Mouse (Mus musculus) heart, adult 11 months (tissue): Measurements from ENCODE around the gene Inafm2.

Experiments
- DNase-seq: peaks from one replicate; pipeline ENCODE4 v3.0.0; 2022

The Inafm2 gene

GRCm38 (mm10) chr2:118727911-118728310 is 17.6 kb upstream of the Inafm2 start:
- DNase-seq: no peak

GRCm38 (mm10) chr2:118728337-118728736 is 17.2 kb upstream of the Inafm2 start, which contains the start of gene Plcb2:
TSS of gene Plcb2 (minus strand) at chr2:118728438.
- DNase-seq: peak; percentile 93

GRCm38 (mm10) chr2:118729194-118729593 is 16.4 kb upstream of the Inafm2 start:
- DNase-seq: no peak

- peak; percentile 86 for DNase-seq
Measured at GRCm38 (mm10) chr2:118729816-118730621, 15.5 kb upstream of the Inafm2 start.

- DNase-seq: peak; percentile 95
Measured at GRCm38 (mm10) chr2:118730622-118730915, 15.0 kb upstream of the Inafm2 start.

GRCm38 (mm10) chr2:118731981-118732380 is 13.6 kb upstream of the Inafm2 start:
- DNase-seq: peak; percentile 65

DNA sequence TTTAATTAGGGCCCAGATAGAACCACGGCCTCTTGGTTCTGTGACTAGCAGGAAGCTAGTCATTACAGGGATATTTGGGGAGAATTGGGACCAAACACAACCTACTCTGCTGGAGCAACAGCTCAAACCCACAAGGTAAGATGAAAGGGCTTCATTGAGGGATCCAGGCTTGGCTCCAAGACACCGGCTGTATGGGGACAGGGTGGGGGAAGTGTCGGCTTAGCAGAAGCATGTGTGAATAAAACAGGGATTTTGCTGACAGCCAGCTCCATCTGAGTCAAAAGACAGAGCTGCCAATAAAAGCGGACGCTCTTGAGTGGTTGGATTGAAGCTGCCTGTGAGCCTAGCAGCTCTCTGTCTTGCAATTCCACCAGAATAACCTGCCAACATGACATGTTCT is 12.2 kb upstream of the Inafm2 start:
- DNase-seq: peak; percentile 67

- peak; percentile 51 for DNase-seq
Measured at GRCm38 (mm10) chr2:118740341-118740740, 5.2 kb upstream of the Inafm2 start.

- DNase-seq: peak; percentile 43
Measured at GRCm38 (mm10) chr2:118741183-118741582, 4.4 kb upstream of the Inafm2 start.

DNA sequence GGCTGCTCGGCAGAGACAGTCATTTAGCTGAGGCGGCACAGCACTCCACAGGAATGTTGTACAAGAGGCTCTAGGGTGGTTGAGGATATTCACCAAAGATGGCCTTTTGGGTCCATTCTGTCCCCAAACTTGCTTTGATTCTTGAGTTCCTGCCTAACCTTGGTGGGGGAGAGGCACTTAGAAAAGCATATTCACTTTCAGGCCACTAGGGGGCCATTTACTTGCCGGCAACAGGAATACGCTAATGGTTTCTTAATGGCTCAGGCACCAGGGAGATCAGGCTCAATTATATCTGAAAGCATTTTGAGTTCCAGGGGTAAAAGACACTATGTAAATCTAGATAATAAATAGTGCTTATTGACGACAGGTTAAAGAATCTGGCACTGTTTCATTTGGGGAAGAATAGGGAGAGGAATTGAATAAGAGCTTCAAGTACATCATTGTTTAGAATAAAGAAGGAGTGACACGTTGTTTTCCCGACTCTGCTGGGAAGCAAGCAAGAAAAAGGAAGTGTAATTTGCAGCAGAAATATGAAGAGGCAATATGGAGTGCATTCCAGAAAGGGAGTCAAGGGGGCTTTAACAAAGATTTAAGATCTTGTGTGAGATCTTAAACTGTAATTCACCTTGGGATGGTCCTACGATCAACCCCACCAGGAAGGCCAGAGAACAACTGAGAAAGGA is 2.2 kb upstream of the Inafm2 start:
- DNase-seq: peak; percentile 93

- DNase-seq: peak; percentile 89
Measured at GRCm38 (mm10) chr2:118744621-118745020, 937 bp upstream of the Inafm2 start.

DNA sequence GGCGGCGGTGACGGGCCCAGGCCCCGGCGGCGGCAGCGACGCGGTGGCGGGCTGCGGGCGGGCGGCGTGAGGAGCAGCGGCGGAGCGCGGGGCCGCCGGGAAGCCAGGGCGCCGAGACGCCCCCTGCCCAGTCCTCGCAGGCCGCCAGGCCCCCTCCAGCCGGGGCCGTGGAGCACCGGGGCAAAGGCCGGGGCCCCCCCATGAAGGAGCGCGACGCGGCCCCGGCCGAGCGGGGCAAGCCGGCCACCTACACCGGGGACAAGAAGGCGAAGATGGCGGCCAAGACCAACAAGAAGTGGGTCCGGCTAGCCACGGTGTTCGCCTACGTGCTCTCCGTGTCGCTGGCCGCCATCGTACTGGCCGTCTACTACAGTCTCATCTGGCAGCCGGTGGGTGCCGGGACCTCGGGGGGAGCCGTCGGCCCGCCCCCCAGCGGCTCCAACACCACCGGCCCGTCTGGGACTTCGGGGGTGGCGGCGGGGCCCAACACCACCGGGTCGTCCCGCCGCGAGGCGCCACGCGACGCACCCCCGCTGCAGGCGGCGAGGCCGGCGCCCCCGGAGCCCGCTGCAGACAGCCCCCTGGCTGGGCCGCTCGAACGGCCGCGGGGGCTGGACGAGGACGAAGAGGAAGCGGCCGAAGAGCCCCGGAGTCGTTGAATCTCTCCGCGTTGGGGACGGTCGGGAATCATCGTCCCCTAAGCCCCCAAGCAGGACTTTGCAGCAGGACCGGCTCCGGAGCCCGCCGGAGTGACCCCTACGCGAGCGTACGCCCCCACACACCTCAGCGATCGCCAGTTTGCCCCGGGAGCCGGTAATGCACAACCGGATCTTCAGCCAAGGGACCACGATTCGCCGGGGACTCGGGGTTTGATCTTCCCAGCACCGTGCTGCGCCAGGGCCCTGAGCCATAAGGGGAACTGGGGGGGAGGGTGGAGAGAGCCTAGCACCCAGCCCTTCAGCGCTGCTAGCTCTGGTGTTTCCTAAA is 650 bp downstream of the Inafm2 start:
- DNase-seq: peak; percentile 96

GRCm38 (mm10) chr2:118747301-118747960 is 1.9 kb downstream of the Inafm2 start:
- DNase-seq: peak; percentile 95

GRCm38 (mm10) chr2:118749341-118749884 is 3.9 kb downstream of the Inafm2 start:
- peak; percentile 98 for DNase-seq

DNA sequence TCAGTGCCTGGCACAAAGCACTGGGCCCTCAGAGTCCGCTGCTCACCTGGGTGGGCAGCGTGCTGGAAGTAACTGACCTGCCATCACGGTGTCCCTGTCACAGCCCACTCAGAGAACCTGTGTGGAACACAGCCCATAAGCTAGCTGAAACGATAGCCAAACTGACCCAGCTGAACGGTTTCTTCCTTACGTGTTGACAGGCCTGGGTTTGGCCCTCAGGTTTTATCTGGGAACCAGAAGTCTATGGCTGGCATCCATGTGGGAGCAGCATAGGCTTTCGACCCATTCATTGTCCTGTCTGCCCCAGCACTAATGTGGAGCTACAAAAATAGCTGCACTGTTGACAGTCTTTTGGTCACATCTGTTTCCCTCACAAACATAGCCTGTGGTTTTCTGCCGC is 4.9 kb downstream of the Inafm2 start:
- peak; percentile 98 for DNase-seq

DNA sequence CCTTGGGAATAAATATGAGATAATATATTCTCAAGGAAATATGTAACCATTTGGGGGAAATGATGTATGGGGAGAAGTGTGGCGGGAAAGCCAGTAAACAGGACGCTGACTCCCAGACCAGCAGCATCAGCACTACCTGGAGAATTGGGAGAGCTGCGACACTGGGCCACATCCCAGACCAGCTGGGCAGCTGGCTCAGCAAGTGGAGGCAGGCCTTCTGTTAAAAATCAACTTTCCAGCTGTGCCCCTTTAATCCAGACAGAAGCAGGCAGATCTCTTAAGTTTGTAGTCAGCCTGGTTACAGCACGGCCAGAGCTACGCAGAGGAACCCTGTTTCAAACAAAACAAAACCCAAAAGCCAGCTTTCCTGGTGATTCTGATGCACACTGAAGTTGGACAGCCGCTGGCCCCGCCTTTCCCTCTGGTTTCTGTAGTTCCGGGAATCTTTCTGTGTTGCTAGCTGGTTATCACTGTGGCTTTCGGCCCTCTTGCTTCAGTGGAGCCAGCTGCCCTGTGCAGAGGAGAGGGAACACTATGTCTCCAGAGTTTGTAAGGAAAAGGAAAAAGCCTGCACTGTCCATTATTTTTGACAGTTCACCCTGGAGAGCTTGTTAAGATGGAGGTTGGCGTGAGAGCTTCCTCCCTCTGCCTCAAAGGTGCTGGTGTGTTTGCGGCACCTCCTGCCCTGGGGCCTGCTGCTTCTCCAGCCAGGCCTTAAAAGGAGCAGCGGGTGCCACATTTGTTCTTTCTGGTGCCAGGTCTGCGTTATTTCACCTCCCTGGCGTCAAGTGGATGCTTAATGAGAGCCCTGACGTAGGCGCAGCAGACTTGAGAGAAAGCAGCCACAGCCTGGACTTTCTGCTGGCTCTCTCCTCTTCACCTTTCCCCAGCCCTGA is 6.6 kb downstream of the Inafm2 start:
- peak; percentile 97 for DNase-seq

DNA sequence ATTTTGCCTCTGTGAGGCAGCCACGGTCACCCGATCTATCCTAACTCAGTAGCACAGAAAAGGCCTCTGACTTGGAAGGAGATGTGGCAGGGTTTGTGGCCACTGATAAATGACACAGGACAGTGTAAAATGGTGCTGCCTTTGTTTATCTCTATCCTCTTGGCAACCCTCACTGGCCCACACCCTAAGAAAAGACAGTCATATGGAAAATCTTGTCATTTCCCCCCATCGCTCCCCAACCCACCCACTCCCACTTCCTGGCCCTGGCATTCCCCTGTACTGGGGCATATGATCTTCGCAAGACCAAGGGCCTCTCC is 7.2 kb downstream of the Inafm2 start:
- peak; percentile 86 for DNase-seq

DNA sequence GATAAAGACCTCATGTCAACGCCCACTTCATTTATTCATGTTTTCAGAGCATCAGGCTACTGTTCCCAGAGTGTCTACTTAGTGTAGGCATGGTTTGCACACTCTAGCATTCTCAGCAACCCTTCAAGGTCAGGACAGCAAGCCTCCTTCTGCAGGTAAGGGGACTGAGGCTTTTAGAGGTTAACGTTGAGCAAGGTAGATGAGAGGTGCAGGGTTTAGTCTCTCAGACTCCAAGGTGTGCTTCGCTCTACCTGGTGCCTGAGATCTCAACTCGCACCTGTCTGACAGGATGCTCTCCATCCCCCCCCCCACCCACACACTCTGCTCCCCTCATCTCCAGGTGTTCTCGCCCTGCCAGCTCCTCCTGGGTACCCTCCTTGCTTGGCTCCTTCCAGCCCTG is 8.6 kb downstream of the Inafm2 start:
- DNase-seq: peak; percentile 78

DNA sequence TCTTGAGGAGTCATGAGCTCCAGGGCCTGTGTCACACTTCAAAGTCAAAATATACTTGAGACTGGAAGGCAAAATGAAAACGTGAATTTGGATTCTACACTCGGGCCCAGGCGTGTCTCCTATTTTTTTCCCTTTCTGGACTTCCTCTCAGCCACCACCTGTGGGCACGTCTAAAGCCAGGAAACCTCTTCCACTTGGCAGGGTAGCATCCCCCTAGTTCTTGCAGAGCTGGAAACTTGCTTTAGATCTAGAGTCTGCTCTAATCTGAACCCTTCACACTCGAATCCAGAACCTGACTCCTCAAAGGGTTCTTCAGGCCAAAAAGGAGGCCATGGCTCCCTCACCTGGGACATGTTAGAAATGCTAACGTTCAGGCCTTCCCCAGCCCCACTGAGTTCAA is 9.8 kb downstream of the Inafm2 start:
- peak; percentile 79 for DNase-seq

DNA sequence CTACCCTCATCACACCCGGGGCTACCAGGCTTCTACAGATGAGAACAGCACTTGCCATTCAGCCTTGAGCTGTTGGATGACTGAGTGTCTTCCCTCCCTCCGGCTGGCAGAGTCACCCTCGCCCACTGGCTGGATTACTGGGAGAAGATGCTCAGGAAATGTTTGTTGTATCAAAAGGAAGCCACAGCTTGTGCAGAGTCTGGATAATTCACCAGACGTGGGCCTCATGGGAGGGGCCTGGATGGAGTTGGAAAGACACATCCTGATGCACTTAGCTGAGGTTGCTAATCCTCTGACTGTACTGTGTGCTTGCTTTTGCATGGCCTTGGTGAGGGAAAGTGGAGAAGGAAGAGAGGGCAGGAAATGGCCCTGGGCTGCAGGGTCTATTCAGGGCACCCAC is 10.5 kb downstream of the Inafm2 start:
- no peak for DNase-seq

DNA sequence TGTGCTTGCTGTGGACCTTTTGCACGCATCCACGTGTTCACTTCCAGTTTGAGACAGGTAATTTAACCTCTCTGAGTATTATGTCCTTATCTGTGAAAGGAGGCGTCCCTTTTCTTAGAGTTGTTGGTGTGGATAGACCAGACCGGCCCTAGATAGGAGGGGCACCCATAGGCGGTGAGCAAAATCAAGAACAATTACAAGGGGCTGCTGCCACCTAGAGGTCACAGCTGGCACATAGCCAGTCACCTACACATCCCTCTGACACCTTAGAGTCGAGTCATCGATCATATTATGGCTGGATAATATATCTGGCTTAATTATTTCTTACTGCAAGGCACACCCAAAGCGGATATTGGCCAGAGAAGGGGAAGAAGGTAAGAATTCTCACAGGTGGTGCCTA is 14.3 kb downstream of the Inafm2 start:
- DNase-seq: peak; percentile 93
